In genomic region chr6:108638157-108638833, GRCm38 (mm10) we compare ENCODE assay signal across 17 mouse cellular contexts. TPM values are rescaled to one million over a fixed set of nuclear protein-coding genes. Genes with fewer than 3 reads are reported as not detected.
DNase-seq lines count a peak whose midpoint lies in the region; ATAC-seq and TF ChIP-seq lines count a peak whose summit lies in the region.
"Had no signal": no experiment of that assay in that cellular context is flagged by ENCODE, and none has a peak within 500 bp of the region (broad histone marks: within the 10 kb centered on the region; RNA-seq: fewer than 3 reads in every experiment).

No protein-coding gene starts in this region.

- no peak overlapping the region for H3K9ac ChIP-seq in lung, embryonic 15.5 days
- H3K9ac ChIP-seq in liver, embryonic 16.5 days (ENCODE audit: low read depth, low read length), result no peak overlapping the region
- no peak overlapping the region for H3K9ac ChIP-seq in stomach, postnatal 0 days (ENCODE audit: low read length)
- H3K9ac ChIP-seq: embryonic facial prominence, embryonic 12.5 days; neural tube, embryonic 15.5 days had no signal

- peak; percentile 74; the same call in 1 of the 2 replicates for ATAC-seq in lung, embryonic 15.5 days (ENCODE audit: borderline replicate concordance, extremely low read depth, low FRiP score, low TSS enrichment)
- ATAC-seq in liver, embryonic 16.5 days (ENCODE audit: low read depth), result peak; percentile 92
- ATAC-seq in stomach, postnatal 0 days (ENCODE audit: low FRiP score, low TSS enrichment), result peak; percentile 97
- ATAC-seq: Patski had no signal

- H3K9me3 ChIP-seq in lung, embryonic 15.5 days, result no peaks in the 10 kb centered on the region
- H3K9me3 ChIP-seq in liver, embryonic 16.5 days (replicated peaks; ENCODE audit: control insufficient read depth, low read length), result no peaks in the 10 kb centered on the region
- H3K9me3 ChIP-seq in stomach, postnatal 0 days (ENCODE audit: control insufficient read depth, low read length), result no peaks in the 10 kb centered on the region
- H3K9me3 ChIP-seq: embryonic facial prominence, embryonic 12.5 days; forebrain, embryonic 10.5 days; hindbrain, embryonic 10.5 days; neural tube, embryonic 15.5 days had no signal

- peak overlapping the region; percentile 49; the same call in 1 of the 2 replicates for H3K27ac ChIP-seq in lung, embryonic 15.5 days
- peak overlapping the region; percentile 24; the same call in 1 of the 2 replicates for H3K27ac ChIP-seq in liver, embryonic 16.5 days (ENCODE audit: low read length)
- H3K27ac ChIP-seq in stomach, postnatal 0 days (replicated peaks), result peak overlapping the region; percentile 77
- H3K27ac ChIP-seq: embryonic facial prominence, embryonic 12.5 days; forebrain, embryonic 10.5 days; hindbrain, embryonic 10.5 days; macrophage; neural tube, embryonic 15.5 days had no signal

- TF ChIP-seq EP300 in stomach, postnatal 0 days (optimal IDR thresholded peaks at IDR 0.05), result no peak

- TF ChIP-seq CTCF in lung, adult 2 months (IDR thresholded peaks at IDR 0.05; ENCODE audit: insufficient read depth, low read length), result no peak
- TF ChIP-seq CTCF in stomach, postnatal 0 days (IDR thresholded peaks at IDR 0.05; ENCODE audit: low read depth), result no peak

- H3K27me3 ChIP-seq in lung, embryonic 15.5 days, result no peaks in the 10 kb centered on the region
- no peaks in the 10 kb centered on the region for H3K27me3 ChIP-seq in liver, embryonic 16.5 days (ENCODE audit: control insufficient read depth, insufficient read depth, low read depth, low read length)
- H3K27me3 ChIP-seq in stomach, postnatal 0 days (ENCODE audit: control insufficient read depth, insufficient read depth, low read length), result no peaks in the 10 kb centered on the region
- H3K27me3 ChIP-seq: embryonic facial prominence, embryonic 12.5 days; neural tube, embryonic 15.5 days; Patski had no signal

- 61% methylated on average over 6 of the region's 6 CpGs for WGBS in lung, embryonic 15.5 days
- WGBS in lung, adult 2 months, result 66% methylated on average over 6 of the region's 6 CpGs
- WGBS in liver, embryonic 16.5 days (ENCODE audit: insufficient replicate concordance), result 47% methylated on average over 6 of the region's 6 CpGs
- 43% methylated on average over 6 of the region's 6 CpGs for WGBS in stomach, postnatal 0 days

- no peaks in the 10 kb centered on the region for H3K36me3 ChIP-seq in lung, embryonic 15.5 days
- no peaks in the 10 kb centered on the region for H3K36me3 ChIP-seq in liver, embryonic 16.5 days (ENCODE audit: control insufficient read depth, insufficient read depth)
- no peaks in the 10 kb centered on the region for H3K36me3 ChIP-seq in stomach, postnatal 0 days (ENCODE audit: control insufficient read depth, insufficient read depth, low read length)
- H3K36me3 ChIP-seq: embryonic facial prominence, embryonic 12.5 days; forebrain, embryonic 10.5 days; hindbrain, embryonic 10.5 days; neural tube, embryonic 15.5 days had no signal

- H3K4me2 ChIP-seq in lung, embryonic 15.5 days, result no peak overlapping the region
- no peak overlapping the region for H3K4me2 ChIP-seq in liver, embryonic 16.5 days (ENCODE audit: low read depth, low read length)
- H3K4me2 ChIP-seq in stomach, postnatal 0 days (replicated peaks; ENCODE audit: low read depth), result no peak overlapping the region
- H3K4me2 ChIP-seq: embryonic facial prominence, embryonic 12.5 days; neural tube, embryonic 15.5 days had no signal

- H3K4me1 ChIP-seq in lung, embryonic 15.5 days, result no peaks in the 10 kb centered on the region
- H3K4me1 ChIP-seq in lung, adult 2 months (ENCODE audit: control insufficient read depth, insufficient read depth, low read length), result no peaks in the 10 kb centered on the region
- H3K4me1 ChIP-seq in liver, embryonic 16.5 days (ENCODE audit: control insufficient read depth, low read depth, low read length), result no peaks in the 10 kb centered on the region; the same call in 1 of the 2 replicates
- no peaks in the 10 kb centered on the region; the same call in 1 of the 2 replicates for H3K4me1 ChIP-seq in stomach, postnatal 0 days (replicated peaks; ENCODE audit: control insufficient read depth, insufficient read depth)
- H3K4me1 ChIP-seq: embryonic facial prominence, embryonic 12.5 days; hindbrain, embryonic 10.5 days; neural tube, embryonic 15.5 days had no signal

- H3K4me3 ChIP-seq in lung, embryonic 15.5 days, result no peak overlapping the region
- no peak overlapping the region for H3K4me3 ChIP-seq in lung, adult 2 months (replicated peaks; ENCODE audit: extremely low read depth, low read depth, low read length)
- no peak overlapping the region for H3K4me3 ChIP-seq in liver, embryonic 16.5 days (ENCODE audit: low read depth, low read length)
- H3K4me3 ChIP-seq in stomach, postnatal 0 days (ENCODE audit: low read depth, low read length), result no peak overlapping the region
- H3K4me3 ChIP-seq: embryonic facial prominence, embryonic 12.5 days; forebrain, embryonic 10.5 days; hindbrain, embryonic 10.5 days; neural tube, embryonic 15.5 days had no signal

- no peak for TF ChIP-seq POLR2A in lung, adult 2 months (IDR thresholded peaks at IDR 0.05; ENCODE audit: borderline replicate concordance, extremely low read depth, low read depth, low read length)

- DNase-seq in lung, adult 2 months, result no peak
- DNase-seq in kidney, adult 8-10 months, result peak; percentile 74 to 81
- DNase-seq in stomach, postnatal 0 days (ENCODE audit: low spot score), result peak; percentile 81
- DNase-seq in frontal cortex, postnatal 14 days (ENCODE audit: low spot score in 2 of 2), result no peak
- no peak for DNase-seq in thymus, postnatal 25 days
- no peak for DNase-seq in retina, postnatal 1 day
- DNase-seq: adrenal gland, postnatal 10 days; cerebellum, postnatal 14 days; right cerebral cortex, postnatal 25 days had no signal

RNA-seq across cellular contexts. Expression of gene Bhlhe40, which starts 22.1 kb away (rescaled TPM):
- polyA plus RNA-seq in lung, embryonic 15.5 days (2015; fragmentation: Nextera tagmentation; extraction: Ambion mirVana), result 13.7 and 15.2 TPM in 2 replicates
- polyA plus RNA-seq in lung, adult 2 months (2012; rRNA removed), result 14.6 and 14.9 TPM in 2 replicates
- 17.9 and 21.3 TPM in 2 replicates for polyA plus RNA-seq in liver, embryonic 16.5 days (2015; fragmentation: Nextera tagmentation; extraction: Ambion mirVana)
- 24.8 and 28.7 TPM in 2 replicates for polyA plus RNA-seq in stomach, postnatal 0 days (2015; fragmentation: Nextera tagmentation; extraction: Ambion mirVana)

Comparison
In these comparisons a context has a peak if more than half of its experiments do, and no peak if none do; other contexts are left out.
1. H3K27ac ChIP-seq: peak in every context shown above with its lines; median percentile 77 in stomach, postnatal 0 days; 49 in lung, embryonic 15.5 days; 24 in liver, embryonic 16.5 days.
2. DNase-seq: peak in kidney, adult 8-10 months (2 of 2) and stomach, postnatal 0 days (single experiment); none in lung, adult 2 months (single experiment), frontal cortex, postnatal 14 days (0 of 2), thymus, postnatal 25 days (single experiment) and retina, postnatal 1 day (single experiment).
3. Peak in every context shown above with its lines, with median percentiles within 50 percentile points of each other: ATAC-seq.